ENCODE assay signal across 27 mouse cellular contexts in the genomic region with DNA sequence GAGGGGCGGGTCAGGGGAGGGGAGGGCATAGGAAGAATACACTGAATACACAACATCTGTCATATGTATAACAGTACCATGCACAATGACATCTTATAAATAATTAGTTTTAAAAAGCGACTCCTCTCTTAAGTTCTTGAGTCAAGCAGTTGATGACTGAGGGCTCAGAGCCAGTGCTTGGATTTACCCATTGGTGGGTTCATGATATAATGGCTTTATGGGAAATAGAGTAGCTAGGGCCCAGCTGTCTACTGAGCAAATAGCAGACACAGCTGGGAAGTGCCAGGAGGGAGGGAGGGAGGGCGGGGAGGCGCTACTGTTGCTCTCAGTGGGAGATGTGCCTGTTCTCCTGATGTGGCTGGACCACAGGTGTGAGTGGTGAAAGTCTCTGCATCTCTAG.
DNase-seq lines count a peak whose midpoint lies in the region; ATAC-seq lines count a peak whose summit lies in the region.
"Had no signal": no experiment of that assay in that cellular context is flagged by ENCODE, and none has a peak within 500 bp of the region (broad histone marks: within the 10 kb centered on the region; RNA-seq: fewer than 3 reads in every experiment).

No protein-coding gene starts in this region.

- WGBS in forebrain, embryonic 16.5 days: 57% methylated on average over 4 of the region's 4 CpGs
- WGBS in forebrain, embryonic 13.5 days: 69% methylated on average over 4 of the region's 4 CpGs

- ATAC-seq in forebrain, embryonic 16.5 days: peak; percentile 33; the same call in 1 of the 2 replicates
- no peak for ATAC-seq in forebrain, embryonic 13.5 days
- ATAC-seq: hindbrain, embryonic 16.5 days; intestine, embryonic 15.5 days; Patski had no signal

- H3K4me2 ChIP-seq in forebrain, embryonic 16.5 days (ENCODE audit: low read length): no peak overlapping the region
- no peak overlapping the region for H3K4me2 ChIP-seq in forebrain, embryonic 13.5 days
- H3K4me2 ChIP-seq: embryonic facial prominence, embryonic 15.5 days; heart, embryonic 12.5 days; heart, embryonic 15.5 days; hindbrain, embryonic 13.5 days; intestine, embryonic 15.5 days had no signal

- H3K9me3 ChIP-seq in forebrain, embryonic 16.5 days (ENCODE audit: control insufficient read depth, low read length): no peaks in the 10 kb centered on the region
- H3K9me3 ChIP-seq in forebrain, embryonic 13.5 days (replicated peaks): peaks cover 6% of the 10 kb centered on the region
- H3K9me3 ChIP-seq: embryonic facial prominence, embryonic 15.5 days; heart, embryonic 15.5 days; intestine, embryonic 15.5 days had no signal

- H3K9ac ChIP-seq in forebrain, embryonic 16.5 days (replicated peaks; ENCODE audit: low read depth, low read length): no peak overlapping the region
- H3K9ac ChIP-seq in forebrain, embryonic 13.5 days: no peak overlapping the region
- H3K9ac ChIP-seq: embryonic facial prominence, embryonic 15.5 days; heart, embryonic 12.5 days; heart, embryonic 15.5 days; hindbrain, embryonic 13.5 days; intestine, embryonic 15.5 days had no signal

- H3K4me3 ChIP-seq in forebrain, embryonic 16.5 days (replicated peaks; ENCODE audit: low read length): no peak overlapping the region
- no peak overlapping the region for H3K4me3 ChIP-seq in forebrain, embryonic 13.5 days
- H3K4me3 ChIP-seq: embryonic facial prominence, embryonic 15.5 days; heart, embryonic 12.5 days; heart, embryonic 15.5 days; hindbrain, embryonic 10.5 days; hindbrain, embryonic 13.5 days; intestine, embryonic 15.5 days had no signal

- H3K36me3 ChIP-seq in forebrain, embryonic 16.5 days (ENCODE audit: control insufficient read depth, insufficient read depth): no peaks in the 10 kb centered on the region
- H3K36me3 ChIP-seq in forebrain, embryonic 13.5 days (ENCODE audit: poor library complexity, severe bottlenecking): no peaks in the 10 kb centered on the region
- H3K36me3 ChIP-seq: embryonic facial prominence, embryonic 15.5 days; G1E; heart, embryonic 12.5 days; heart, embryonic 15.5 days; hindbrain, embryonic 10.5 days; hindbrain, embryonic 13.5 days; intestine, embryonic 15.5 days had no signal

- peaks cover 12% of the 10 kb centered on the region for H3K4me1 ChIP-seq in forebrain, embryonic 16.5 days (replicated peaks; ENCODE audit: control insufficient read depth, insufficient read depth, low read length)
- peaks cover 29% of the 10 kb centered on the region for H3K4me1 ChIP-seq in forebrain, embryonic 13.5 days
- H3K4me1 ChIP-seq: intestine, embryonic 15.5 days had no signal

- H3K27me3 ChIP-seq in forebrain, embryonic 16.5 days (replicated peaks; ENCODE audit: control insufficient read depth, insufficient read depth, low read length): no peaks in the 10 kb centered on the region
- no peaks in the 10 kb centered on the region for H3K27me3 ChIP-seq in forebrain, embryonic 13.5 days
- H3K27me3 ChIP-seq: embryonic facial prominence, embryonic 15.5 days; intestine, embryonic 15.5 days; Patski had no signal

- no peak overlapping the region for H3K27ac ChIP-seq in forebrain, embryonic 16.5 days (ENCODE audit: low read length)
- no peak overlapping the region for H3K27ac ChIP-seq in forebrain, embryonic 13.5 days
- H3K27ac ChIP-seq: embryonic facial prominence, embryonic 15.5 days; heart, embryonic 15.5 days; hindbrain, embryonic 10.5 days; hindbrain, embryonic 13.5 days; intestine, embryonic 15.5 days had no signal

- peak; percentile 12 for DNase-seq in cerebellum, adult 9-11 months
- DNase-seq in cerebellum, adult 11 months: no peak
- peak; percentile 48 for DNase-seq in retina, embryonic 14.5 days (ENCODE audit: low spot score)
- DNase-seq in yolk sac, embryonic 10.5 days (ENCODE audit: low spot score): no peak
- DNase-seq: adrenal gland, postnatal 10 days; adrenal gland, postnatal 36 days; B cell, adult 2 months; cerebellum, adult 18-20 months; cerebellum, postnatal 10 days; cerebellum, postnatal 36 days; embryo, embryonic 11 days; gastrocnemius, postnatal 25 days; heart, adult 18-20 months; heart, postnatal 10 days; heart, postnatal 36 days; kidney, adult 11 months had no signal

Comparison
In these comparisons a context has a peak if more than half of its experiments do, and no peak if none do; other contexts are left out.
1. DNase-seq: peak in cerebellum, adult 9-11 months (single experiment) and retina, embryonic 14.5 days (single experiment); none in cerebellum, adult 11 months (single experiment) and yolk sac, embryonic 10.5 days (single experiment).